Mouse (Mus musculus): ENCODE data around the gene Sox15. TPM values are rescaled to one million over a fixed set of nuclear protein-coding genes. Genes with fewer than 3 reads are reported as not detected.
A peak's percentile ranks its signal among the peaks of the same experiment; 100 is the strongest.

The Sox15 gene
- polyA plus RNA-seq, 2 experiments = not detected

- Histone ChIP-seq H3K27ac (no peak overlapping the region), H3K4me1 (replicated peaks; ENCODE audit: control insufficient read depth in 2 of 2, insufficient read depth in 2 of 2, low read length in 1 of 2) (peaks cover under 1 to 10% of the 10 kb centered on the region in 2 experiments; a peak in 3 of 4 replicates), H3K9ac (replicated peaks) (no peak overlapping the region), H3K9me3 (ENCODE audit: control insufficient read depth, low read length) (no peaks in the 10 kb centered on the region), H3K4me2 (ENCODE audit: low read depth) (no peak overlapping the region), H3K36me3 (replicated peaks; ENCODE audit: control insufficient read depth, insufficient read depth, low read depth) (no peaks in the 10 kb centered on the region), H3K4me3 (ENCODE audit: insufficient read depth in 1 of 2, low read depth in 2 of 2, low read length in 2 of 2) (no peak overlapping the region), H3K27me3 (ENCODE audit: control insufficient read depth, insufficient read depth, low read length) (no peaks in the 10 kb centered on the region)
- TF ChIP-seq EP300 (IDR thresholded peaks at IDR 0.05; ENCODE audit: low read depth) (no peak), CTCF (IDR thresholded peaks at IDR 0.05; ENCODE audit: low read depth) (no peak)
- 33% methylated on average over 2 of the region's 2 CpGs for WGBS (ENCODE audit: insufficient replicate concordance)
- ATAC-seq (ENCODE audit: insufficient read depth) = no peak
- no peak for DNase-seq (ENCODE audit: low read depth in 3 of 3, low spot score in 3 of 3)
Measured at GRCm38 (mm10) chr11:69704613-69705010, 49.5 kb downstream of the Sox15 start.

MicroRNA genes within 50 kb of the gene (microRNA counts, 519-probe panel; counts per million panel counts)
- microRNA mmu-miR-1934 = 69.9 counts per million
- microRNA mmu-miR-467f = 1,873 counts per million, percentile 2 among the panel's probes with 10 or more counts

Small RNA genes within 50 kb of the gene (microRNA-seq; reads per million reads assigned to microRNA genes)
- gene Mir1934 (11.0 reads per million, percentile 22 among the genes with 10 or more reads in this experiment), gene Mir467f (not detected)

Other genes with a start within 250 kb of the Sox15 start
Only the 30 nearest of the 34 such genes appear.
- gene Dnah2, start 106.2 kb upstream of the Sox15 start, polyA plus RNA-seq (2012; rRNA removed) = 0.03 TPM in 2 replicates
- gene Dnah2, start 106.2 kb upstream of the Sox15 start, polyA plus RNA-seq (2014; fragmentation: Nextera tagmentation; extraction: Ambion mirVana) = 0.01 TPM in 2 replicates
- gene Efnb3, start 95.1 kb upstream of the Sox15 start, polyA plus RNA-seq (2012; rRNA removed) = 1.0 TPM in 2 replicates
- 0.13 and 0.14 TPM in 2 replicates for gene Efnb3, start 95.1 kb upstream of the Sox15 start, polyA plus RNA-seq (2014; fragmentation: Nextera tagmentation; extraction: Ambion mirVana)
- gene Wrap53, start 75.1 kb upstream of the Sox15 start, polyA plus RNA-seq (2012; rRNA removed) = 10.8 and 12.7 TPM in 2 replicates
- 14.8 and 16.1 TPM in 2 replicates for gene Wrap53, start 75.1 kb upstream of the Sox15 start, polyA plus RNA-seq (2014; fragmentation: Nextera tagmentation; extraction: Ambion mirVana)
- 68.7 and 76.7 TPM in 2 replicates for gene Trp53, start 75.0 kb upstream of the Sox15 start, polyA plus RNA-seq (2012; rRNA removed)
- gene Trp53, start 75.0 kb upstream of the Sox15 start, polyA plus RNA-seq (2014; fragmentation: Nextera tagmentation; extraction: Ambion mirVana) = 61.2 and 66.4 TPM in 2 replicates
- 20.6 and 25.2 TPM in 2 replicates for gene Atp1b2, start 49.4 kb upstream of the Sox15 start, polyA plus RNA-seq (2012; rRNA removed)
- gene Atp1b2, start 49.4 kb upstream of the Sox15 start, polyA plus RNA-seq (2014; fragmentation: Nextera tagmentation; extraction: Ambion mirVana) = 21.3 and 29.8 TPM in 2 replicates
- 21.4 and 23.5 TPM in 2 replicates for gene Shbg, start 37.4 kb upstream of the Sox15 start, polyA plus RNA-seq (2012; rRNA removed)
- gene Shbg, start 37.4 kb upstream of the Sox15 start, polyA plus RNA-seq (2014; fragmentation: Nextera tagmentation; extraction: Ambion mirVana) = 28.4 and 33.2 TPM in 2 replicates
- 3.7 and 5.1 TPM in 2 replicates for gene Sat2, start 33.3 kb upstream of the Sox15 start, polyA plus RNA-seq (2012; rRNA removed)
- gene Sat2, start 33.3 kb upstream of the Sox15 start, polyA plus RNA-seq (2014; fragmentation: Nextera tagmentation; extraction: Ambion mirVana) = 10.0 and 10.4 TPM in 2 replicates
- 18.4 and 21.7 TPM in 2 replicates for gene Fxr2, start 22.3 kb upstream of the Sox15 start, polyA plus RNA-seq (2012; rRNA removed)
- gene Fxr2, start 22.3 kb upstream of the Sox15 start, polyA plus RNA-seq (2014; fragmentation: Nextera tagmentation; extraction: Ambion mirVana) = 5.4 and 7.7 TPM in 2 replicates
- 40.4 and 60.1 TPM in 2 replicates for gene Mpdu1, start 7.3 kb downstream of the Sox15 start, polyA plus RNA-seq (2012; rRNA removed)
- 13.8 and 16.0 TPM in 2 replicates for gene Mpdu1, start 7.3 kb downstream of the Sox15 start, polyA plus RNA-seq (2014; fragmentation: Nextera tagmentation; extraction: Ambion mirVana)
- gene Cd68, start 10.8 kb downstream of the Sox15 start, polyA plus RNA-seq (2012; rRNA removed) = 9.4 and 12.3 TPM in 2 replicates
- gene Cd68, start 10.8 kb downstream of the Sox15 start, polyA plus RNA-seq (2014; fragmentation: Nextera tagmentation; extraction: Ambion mirVana) = 17.7 and 18.9 TPM in 2 replicates
- gene Eif4a1, start 17.1 kb downstream of the Sox15 start, polyA plus RNA-seq (2012; rRNA removed) = 312 and 420 TPM in 2 replicates
- gene Eif4a1, start 17.1 kb downstream of the Sox15 start, polyA plus RNA-seq (2014; fragmentation: Nextera tagmentation; extraction: Ambion mirVana) = 316 TPM in 2 replicates
- 37.0 and 45.8 TPM in 2 replicates for gene Senp3, start 26.8 kb downstream of the Sox15 start, polyA plus RNA-seq (2012; rRNA removed)
- gene Senp3, start 26.8 kb downstream of the Sox15 start, polyA plus RNA-seq (2014; fragmentation: Nextera tagmentation; extraction: Ambion mirVana) = 21.0 and 24.5 TPM in 2 replicates
- 0.21 and 0.26 TPM in 2 replicates for gene Tnfsf13, start 30.5 kb downstream of the Sox15 start, polyA plus RNA-seq (2012; rRNA removed)
- gene Tnfsf13, start 30.5 kb downstream of the Sox15 start, polyA plus RNA-seq (2014; fragmentation: Nextera tagmentation; extraction: Ambion mirVana) = 0.20 TPM in 1 of 2 replicates, not detected in the other
- gene Tnfsf12, start 40.5 kb downstream of the Sox15 start, polyA plus RNA-seq (2012; rRNA removed) = 3.7 and 4.3 TPM in 2 replicates
- gene Tnfsf12, start 40.5 kb downstream of the Sox15 start, polyA plus RNA-seq (2014; fragmentation: Nextera tagmentation; extraction: Ambion mirVana) = 2.6 and 3.1 TPM in 2 replicates
- 0.53 and 0.80 TPM in 2 replicates for gene Tnfsfm13, start 40.8 kb downstream of the Sox15 start, polyA plus RNA-seq (2012; rRNA removed)
- gene Tnfsfm13, start 40.8 kb downstream of the Sox15 start, polyA plus RNA-seq (2014; fragmentation: Nextera tagmentation; extraction: Ambion mirVana) = 0.70 and 1.7 TPM in 2 replicates
- 14.3 and 16.0 TPM in 2 replicates for gene Polr2a, start 103.3 kb downstream of the Sox15 start, polyA plus RNA-seq (2012; rRNA removed)
- 19.5 and 22.4 TPM in 2 replicates for gene Polr2a, start 103.3 kb downstream of the Sox15 start, polyA plus RNA-seq (2014; fragmentation: Nextera tagmentation; extraction: Ambion mirVana)
- not detected in 2 replicates for gene Slc35g3, start 106.7 kb downstream of the Sox15 start, polyA plus RNA-seq (2012; rRNA removed)
- not detected in 2 replicates for gene Slc35g3, start 106.7 kb downstream of the Sox15 start, polyA plus RNA-seq (2014; fragmentation: Nextera tagmentation; extraction: Ambion mirVana)
- 1.4 and 1.5 TPM in 2 replicates for gene Zbtb4, start 110.6 kb downstream of the Sox15 start, polyA plus RNA-seq (2012; rRNA removed)
- 0.45 and 0.58 TPM in 2 replicates for gene Zbtb4, start 110.6 kb downstream of the Sox15 start, polyA plus RNA-seq (2014; fragmentation: Nextera tagmentation; extraction: Ambion mirVana)
- gene Chrnb1, start 140.6 kb downstream of the Sox15 start, polyA plus RNA-seq (2012; rRNA removed) = 0.44 and 0.58 TPM in 2 replicates
- gene Chrnb1, start 140.6 kb downstream of the Sox15 start, polyA plus RNA-seq (2014; fragmentation: Nextera tagmentation; extraction: Ambion mirVana) = 0.32 and 0.33 TPM in 2 replicates
- 0.41 and 0.42 TPM in 2 replicates for gene Fgf11, start 146.5 kb downstream of the Sox15 start, polyA plus RNA-seq (2012; rRNA removed)
- gene Fgf11, start 146.5 kb downstream of the Sox15 start, polyA plus RNA-seq (2014; fragmentation: Nextera tagmentation; extraction: Ambion mirVana) = 0.06 and 0.13 TPM in 2 replicates
- 0.25 TPM in 2 replicates for gene Tmem102, start 150.3 kb downstream of the Sox15 start, polyA plus RNA-seq (2012; rRNA removed)
- 0.57 and 0.80 TPM in 2 replicates for gene Tmem102, start 150.3 kb downstream of the Sox15 start, polyA plus RNA-seq (2014; fragmentation: Nextera tagmentation; extraction: Ambion mirVana)
- gene Gm39566, start 160.0 kb downstream of the Sox15 start, polyA plus RNA-seq (2012; rRNA removed) = not detected in 2 replicates
- gene Gm39566, start 160.0 kb downstream of the Sox15 start, polyA plus RNA-seq (2014; fragmentation: Nextera tagmentation; extraction: Ambion mirVana) = not detected in 2 replicates
- gene Spem2, start 163.2 kb downstream of the Sox15 start, polyA plus RNA-seq (2012; rRNA removed) = not detected in 2 replicates
- not detected in 2 replicates for gene Spem2, start 163.2 kb downstream of the Sox15 start, polyA plus RNA-seq (2014; fragmentation: Nextera tagmentation; extraction: Ambion mirVana)
- gene Spem1, start 166.9 kb downstream of the Sox15 start, polyA plus RNA-seq (2012; rRNA removed) = not detected in 2 replicates
- not detected in 2 replicates for gene Spem1, start 166.9 kb downstream of the Sox15 start, polyA plus RNA-seq (2014; fragmentation: Nextera tagmentation; extraction: Ambion mirVana)
- gene Nlgn2, start 182.5 kb downstream of the Sox15 start, polyA plus RNA-seq (2012; rRNA removed) = 2.0 and 2.2 TPM in 2 replicates
- 0.48 and 0.76 TPM in 2 replicates for gene Nlgn2, start 182.5 kb downstream of the Sox15 start, polyA plus RNA-seq (2014; fragmentation: Nextera tagmentation; extraction: Ambion mirVana)
- 143 and 197 TPM in 2 replicates for gene Tmem256, start 183.2 kb downstream of the Sox15 start, polyA plus RNA-seq (2012; rRNA removed)
- gene Tmem256, start 183.2 kb downstream of the Sox15 start, polyA plus RNA-seq (2014; fragmentation: Nextera tagmentation; extraction: Ambion mirVana) = 384 and 393 TPM in 2 replicates
- gene Plscr3, start 191.1 kb downstream of the Sox15 start, polyA plus RNA-seq (2012; rRNA removed) = 18.0 and 20.0 TPM in 2 replicates
- 22.8 and 25.0 TPM in 2 replicates for gene Plscr3, start 191.1 kb downstream of the Sox15 start, polyA plus RNA-seq (2014; fragmentation: Nextera tagmentation; extraction: Ambion mirVana)
- gene Tnk1, start 203.4 kb downstream of the Sox15 start, polyA plus RNA-seq (2012; rRNA removed) = 1.2 TPM in 2 replicates
- 0.43 and 0.80 TPM in 2 replicates for gene Tnk1, start 203.4 kb downstream of the Sox15 start, polyA plus RNA-seq (2014; fragmentation: Nextera tagmentation; extraction: Ambion mirVana)
- not detected in 2 replicates for gene Tmem95, start 222.7 kb downstream of the Sox15 start, polyA plus RNA-seq (2012; rRNA removed)
- not detected in 2 replicates for gene Tmem95, start 222.7 kb downstream of the Sox15 start, polyA plus RNA-seq (2014; fragmentation: Nextera tagmentation; extraction: Ambion mirVana)
- 0.93 TPM in 2 replicates for gene Kctd11, start 226.1 kb downstream of the Sox15 start, polyA plus RNA-seq (2012; rRNA removed)
- gene Kctd11, start 226.1 kb downstream of the Sox15 start, polyA plus RNA-seq (2014; fragmentation: Nextera tagmentation; extraction: Ambion mirVana) = 0.53 and 1.00 TPM in 2 replicates